In genomic region chr14:122534017-122534924, GRCm38 (mm10) we compare ENCODE assay signal across 8 mouse cellular contexts. TPM values are rescaled to one million over a fixed set of nuclear protein-coding genes. Genes with fewer than 3 reads are reported as not detected.
DNase-seq lines count a peak whose midpoint lies in the region; ATAC-seq and TF ChIP-seq lines count a peak whose summit lies in the region.

TSS of gene Pcca (plus strand) at chr14:122534324.

- peak; percentile 100 for ATAC-seq in embryonic facial prominence, embryonic 14.5 days (ENCODE audit: low read depth)
- peak; percentile 100 for ATAC-seq in limb, embryonic 14.5 days (ENCODE audit: low FRiP score, low read depth)
- peak; percentile 100 for ATAC-seq in midbrain, postnatal 0 days (ENCODE audit: low FRiP score)

- H3K9ac ChIP-seq in embryonic facial prominence, embryonic 14.5 days (ENCODE audit: low read depth, low read length) = peak within 1 kb of the TSS; percentile 78
- peak within 1 kb of the TSS; percentile 69 for H3K9ac ChIP-seq in limb, embryonic 14.5 days (ENCODE audit: low read depth, low read length, severe bottlenecking)
- peak within 1 kb of the TSS; percentile 68 for H3K9ac ChIP-seq in midbrain, postnatal 0 days (replicated peaks; ENCODE audit: low read length, poor library complexity, severe bottlenecking)

- 0 out of 2 replicates have a peak, but pooled peaks have one; percentile 9 for TF ChIP-seq POLR2A in limb, embryonic 14.5 days (IDR thresholded peaks at IDR 0.05; ENCODE audit: borderline replicate concordance, extremely low read depth, insufficient read depth, insufficient read length)

- DNase-seq in 3134 (ENCODE audit: extremely low read depth, insufficient read length, low spot score) = peak; percentile 95
- DNase-seq in adrenal gland, postnatal 4 days (ENCODE audit: low spot score in 2 of 2) = peak; percentile 80 to 91
- peak; percentile 98 for DNase-seq in embryonic facial prominence, embryonic 14.5 days (ENCODE audit: low spot score)
- peak; percentile 99 for DNase-seq in heart, adult 8-10 months (ENCODE audit: low spot score)
- peak; percentile 99 for DNase-seq in kidney, adult 9 months
- peak; percentile 93 for DNase-seq in limb, embryonic 14.5 days (ENCODE audit: low spot score)
- DNase-seq in midbrain, postnatal 0 days (ENCODE audit: low spot score) = peak; percentile 98
- peak; percentile 88 to 89 for DNase-seq in spleen, postnatal 14 days (ENCODE audit: low spot score in 2 of 2)

- under 1% methylated on average over 49 of the region's 54 CpGs for WGBS in embryonic facial prominence, embryonic 14.5 days
- under 1% methylated on average over 54 of the region's 54 CpGs for WGBS in limb, embryonic 14.5 days
- WGBS in midbrain, postnatal 0 days = under 1% methylated on average over 53 of the region's 54 CpGs

- H3K4me2 ChIP-seq in embryonic facial prominence, embryonic 14.5 days (ENCODE audit: low read depth, low read length) = peak within 1 kb of the TSS; percentile 85
- H3K4me2 ChIP-seq in limb, embryonic 14.5 days (replicated peaks; ENCODE audit: low read depth, low read length, severe bottlenecking) = peak within 1 kb of the TSS; percentile 76
- peak within 1 kb of the TSS; percentile 71 for H3K4me2 ChIP-seq in midbrain, postnatal 0 days (ENCODE audit: low read depth, low read length, poor library complexity, severe bottlenecking)

- no peaks in the 10 kb centered on the region for H3K9me3 ChIP-seq in embryonic facial prominence, embryonic 14.5 days (ENCODE audit: control insufficient read depth, low read length)
- no peaks in the 10 kb centered on the region for H3K9me3 ChIP-seq in limb, embryonic 14.5 days (ENCODE audit: control insufficient read depth, low read length)
- H3K9me3 ChIP-seq in midbrain, postnatal 0 days (ENCODE audit: low read length) = no peaks in the 10 kb centered on the region

- no peaks in the 10 kb centered on the region for H3K27me3 ChIP-seq in embryonic facial prominence, embryonic 14.5 days (replicated peaks; ENCODE audit: control insufficient read depth, insufficient read depth, low read length)
- H3K27me3 ChIP-seq in limb, embryonic 14.5 days (ENCODE audit: control insufficient read depth, insufficient read depth, low read length) = no peaks in the 10 kb centered on the region
- H3K27me3 ChIP-seq in midbrain, postnatal 0 days (ENCODE audit: insufficient read depth, low read length) = no peaks in the 10 kb centered on the region

- H3K4me1 ChIP-seq in embryonic facial prominence, embryonic 14.5 days (ENCODE audit: control insufficient read depth, insufficient read depth, low read length) = peaks cover 10% of the 10 kb centered on the region; the same call in 1 of the 2 replicates
- H3K4me1 ChIP-seq in limb, embryonic 14.5 days (ENCODE audit: control insufficient read depth, insufficient read depth, low read length) = 0 out of 2 replicates have a peak, but pooled peaks cover 2% of the 10 kb centered on the region
- 0 out of 2 replicates have a peak, but pooled peaks cover 3% of the 10 kb centered on the region for H3K4me1 ChIP-seq in midbrain, postnatal 0 days (ENCODE audit: insufficient read depth, low read length)

- H3K27ac ChIP-seq in embryonic facial prominence, embryonic 14.5 days (replicated peaks; ENCODE audit: low read depth, low read length) = peak within 1 kb of the TSS; percentile 75
- peak within 1 kb of the TSS; percentile 33; the same call in 1 of the 2 replicates for H3K27ac ChIP-seq in limb, embryonic 14.5 days (replicated peaks; ENCODE audit: low read depth, low read length)
- peak within 1 kb of the TSS; percentile 68 for H3K27ac ChIP-seq in midbrain, postnatal 0 days (ENCODE audit: low read depth, low read length)

- H3K4me3 ChIP-seq in embryonic facial prominence, embryonic 14.5 days (ENCODE audit: low read depth, low read length) = peak within 1 kb of the TSS; percentile 75
- peak within 1 kb of the TSS; percentile 73 for H3K4me3 ChIP-seq in limb, embryonic 14.5 days (replicated peaks; ENCODE audit: low read length)
- peak within 1 kb of the TSS; percentile 79 for H3K4me3 ChIP-seq in midbrain, postnatal 0 days (ENCODE audit: low read depth, low read length)

- H3K36me3 ChIP-seq in embryonic facial prominence, embryonic 14.5 days (ENCODE audit: control insufficient read depth, insufficient read depth, low read length) = no peaks in the 10 kb centered on the region
- no peaks in the 10 kb centered on the region for H3K36me3 ChIP-seq in limb, embryonic 14.5 days (ENCODE audit: control insufficient read depth, insufficient read depth, low read length)
- H3K36me3 ChIP-seq in midbrain, postnatal 0 days (ENCODE audit: insufficient read depth, low read length) = no peaks in the 10 kb centered on the region

- TF ChIP-seq CTCF in midbrain, postnatal 0 days (IDR thresholded peaks at IDR 0.05) = peak; percentile 42

RNA-seq across cellular contexts. Expression of gene Pcca, which starts in this region (rescaled TPM):
- 10 to 100 TPM; 63.2 to 64.4 TPM for total RNA-seq in adrenal gland, postnatal 4 days (2021)
- 23.1 and 23.2 TPM in 2 replicates for polyA plus RNA-seq in embryonic facial prominence, embryonic 14.5 days (2014; fragmentation: Nextera tagmentation; extraction: Ambion mirVana)
- 100 to 1,000 TPM in 3 of 4 experiments, 10 to 100 TPM in 1; 88.8 to 117 (median 110) TPM for total RNA-seq in heart, adult 8-10 months (2022)
- polyA plus RNA-seq in limb, embryonic 14.5 days (2012; rRNA removed) = 11.4 and 15.7 TPM in 2 replicates
- polyA plus RNA-seq in limb, embryonic 14.5 days (2014; fragmentation: Nextera tagmentation; extraction: Ambion mirVana) = 17.3 and 18.1 TPM in 2 replicates
- total RNA-seq in midbrain, postnatal 0 days (2014; rRNA removed) = 9.2 and 16.7 TPM in 2 replicates
- 22.1 and 27.2 TPM in 2 replicates for polyA plus RNA-seq in midbrain, postnatal 0 days (2015; fragmentation: Nextera tagmentation; extraction: Ambion mirVana)

Comparison
In these comparisons a context has a peak if more than half of its experiments do, and no peak if none do; other contexts are left out.
1. Peak in every context shown above with its lines: DNase-seq, ATAC-seq, H3K4me3 ChIP-seq and H3K27ac ChIP-seq.